Mouse (Mus musculus) forebrain, embryonic 16.5 days (tissue): ENCODE data around the gene Ggct. TPM values are rescaled to one million over a fixed set of nuclear protein-coding genes. Genes with fewer than 3 reads are reported as not detected.
"Not testable (repeated sequence)": the region's sequence is repeated elsewhere in the genome, so short reads cannot be mapped to it uniquely, and the experiment has no call there.

Source experiments
- ATAC-seq: fragments of 200-750 bp; cut with Nextera tagmentation; 2 replicates; pipeline ENCODE4 v1.8.0; 2017; ENCODE audit warnings: mild to moderate bottlenecking, moderate library complexity
- H3K27ac ChIP-seq: fragments of 300-500 bp; sonication (generic); 2 replicates; pipeline ENCODE4 v1.5.1; 2014; ENCODE audit warnings: low read length, control low read depth
- H3K27me3 ChIP-seq: fragments of 300-500 bp; sonication (generic); replicated peaks from 2 replicates; pipeline ENCODE4 v1.6.1; 2014; ENCODE audit warnings: low read length; ENCODE audit not compliant: control insufficient read depth, insufficient read depth
- H3K36me3 ChIP-seq: fragments of 300-500 bp; sonication (generic); 2 replicates; pipeline ENCODE4 v1.6.1; 2014; ENCODE audit not compliant: control insufficient read depth, insufficient read depth
- H3K4me1 ChIP-seq: fragments of 300-500 bp; sonication (generic); replicated peaks from 2 replicates; pipeline ENCODE4 v1.6.1; 2014; ENCODE audit warnings: low read length; ENCODE audit not compliant: control insufficient read depth, insufficient read depth
- H3K4me2 ChIP-seq: fragments of 300-500 bp; sonication (generic); 2 replicates; pipeline ENCODE4 v1.6.1; 2014; ENCODE audit warnings: mild to moderate bottlenecking, low read length, control low read depth
- H3K4me3 ChIP-seq: fragments of 300-500 bp; sonication (generic); replicated peaks from 2 replicates; pipeline ENCODE4 v1.5.1; 2014; ENCODE audit warnings: mild to moderate bottlenecking, low read length, control low read depth
- H3K9ac ChIP-seq: fragments of 300-500 bp; sonication (generic); replicated peaks from 2 replicates; pipeline ENCODE4 v1.6.1; 2014; ENCODE audit warnings: low read depth, low read length, control low read depth
- H3K9me3 ChIP-seq: fragments of 300-500 bp; sonication (generic); 2 replicates; pipeline ENCODE4 v1.6.1; 2016; ENCODE audit warnings: low read length; ENCODE audit not compliant: control insufficient read depth
- WGBS: fragments of 180-500 bp; shearing (Covaris S2); extraction: QIAGEN DNeasy Blood & Tissue Kit; methylation state at CpG from one replicate; pipeline ENCODE4 v1.1.7; 2014; 5-methylcytosine and 5-hydroxymethylcytosine counted together
- polyA plus RNA-seq: library from polyadenylated mRNA; unstranded; fragments of >200 nt; fragmentation: Nextera tagmentation; extraction: Ambion mirVana; gene quantifications from 2 replicates; pipeline ENCODE4 v1.2.1, GENCODE M21; 2015

The Ggct gene
- polyA plus RNA-seq, 1 experiment from 2014 or later = 18.9 TPM

GRCm38 (mm10) chr6:54964755-54965154 lies 28.0 kb downstream of the Ggct start:
- H3K4me2 ChIP-seq = no peak overlapping the region
- H3K4me3 ChIP-seq = no peak overlapping the region
- H3K27me3 ChIP-seq = no peaks in the 10 kb centered on the region
- ATAC-seq = no peak
- H3K27ac ChIP-seq = no peak overlapping the region
- WGBS = 67% methylated on average over 1 of the region's 1 CpGs
- H3K4me1 ChIP-seq = no peaks in the 10 kb centered on the region
- no peaks in the 10 kb centered on the region for H3K36me3 ChIP-seq
- H3K9me3 ChIP-seq = no peaks in the 10 kb centered on the region
- no peak overlapping the region for H3K9ac ChIP-seq

- Histone ChIP-seq H3K4me1 (no peaks in the 10 kb centered on the region), H3K36me3 (no peaks in the 10 kb centered on the region), H3K27ac (no peak overlapping the region), H3K9ac (no peak overlapping the region), H3K27me3 (no peaks in the 10 kb centered on the region), H3K4me2 (no peak overlapping the region), H3K4me3 (no peak overlapping the region), H3K9me3 (no peaks in the 10 kb centered on the region)
- no peak for ATAC-seq
- WGBS = 91% methylated on average over 2 of the region's 2 CpGs
Measured at GRCm38 (mm10) chr6:54963599-54963998, 29.2 kb downstream of the Ggct start.

DNA sequence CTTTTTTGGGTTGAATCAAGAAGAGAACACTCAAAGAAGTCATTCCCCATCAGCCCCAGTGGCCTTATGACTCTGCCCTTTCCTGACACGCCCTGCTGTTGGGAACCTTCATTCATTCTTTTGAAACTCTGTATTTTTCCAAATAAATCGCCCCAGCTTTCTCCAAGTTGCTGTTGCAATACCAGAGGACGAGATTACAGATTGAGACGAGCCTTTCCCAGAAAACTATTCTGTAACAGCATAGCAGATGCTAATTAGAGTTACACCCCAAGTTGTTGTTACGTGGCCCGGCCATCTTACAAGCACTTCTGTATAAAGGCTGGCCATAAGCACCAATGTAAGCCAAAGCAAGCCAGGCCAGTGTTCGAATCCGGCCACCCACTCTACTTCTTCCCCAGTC lies 35.1 kb downstream of the Ggct start:
- no peaks in the 10 kb centered on the region for H3K36me3 ChIP-seq
- ATAC-seq = no peak
- no peaks in the 10 kb centered on the region for H3K27me3 ChIP-seq
- H3K9ac ChIP-seq = no peak overlapping the region
- no peaks in the 10 kb centered on the region for H3K9me3 ChIP-seq
- WGBS = 83% methylated on average over 8 of the region's 8 CpGs
- no peak overlapping the region for H3K4me3 ChIP-seq
- no peak overlapping the region for H3K27ac ChIP-seq
- H3K4me2 ChIP-seq = no peak overlapping the region
- no peaks in the 10 kb centered on the region for H3K4me1 ChIP-seq

DNA sequence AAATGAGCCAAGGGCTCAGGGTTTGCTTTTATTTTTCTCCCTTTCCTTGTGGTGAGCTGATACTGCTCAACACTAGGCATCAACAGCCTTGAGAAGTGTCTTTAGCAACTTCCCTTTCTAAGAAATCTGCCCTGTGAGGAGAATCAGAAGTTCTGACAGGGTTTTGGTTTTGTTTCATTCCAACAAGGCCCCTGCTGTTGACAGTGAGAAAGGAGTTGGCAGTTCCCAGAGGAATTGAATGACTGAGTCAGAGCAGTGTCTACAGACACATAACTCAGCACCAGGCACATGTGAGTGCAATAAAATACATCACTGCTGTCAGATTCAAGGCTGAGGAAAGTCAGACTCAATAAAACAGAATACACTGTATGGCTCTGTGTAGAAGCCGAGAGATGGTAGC lies 36.3 kb downstream of the Ggct start:
- H3K4me2 ChIP-seq = no peak overlapping the region
- no peak for ATAC-seq
- H3K36me3 ChIP-seq = no peaks in the 10 kb centered on the region
- 0 out of 2 replicates have a peak, but pooled peaks cover 2% of the 10 kb centered on the region for H3K9me3 ChIP-seq
- WGBS = 79% methylated on average over 1 of the region's 1 CpGs
- H3K9ac ChIP-seq = no peak overlapping the region
- H3K4me1 ChIP-seq = no peaks in the 10 kb centered on the region
- H3K27me3 ChIP-seq = no peaks in the 10 kb centered on the region
- H3K4me3 ChIP-seq = no peak overlapping the region
- H3K27ac ChIP-seq = no peak overlapping the region

- Histone ChIP-seq H3K9ac (no peak overlapping the region), H3K4me1 (no peaks in the 10 kb centered on the region), H3K36me3 (no peaks in the 10 kb centered on the region), H3K4me2 (no peak overlapping the region), H3K9me3 (0 out of 2 replicates have a peak, but pooled peaks cover 2% of the 10 kb centered on the region), H3K27ac (no peak overlapping the region), H3K4me3 (no peak overlapping the region), H3K27me3 (no peaks in the 10 kb centered on the region)
- ATAC-seq = no peak
Measured at GRCm38 (mm10) chr6:54955949-54956348, 36.8 kb downstream of the Ggct start.

GRCm38 (mm10) chr6:54954659-54955414 lies 37.9 kb downstream of the Ggct start:
- ATAC-seq = no peak
- Histone ChIP-seq H3K9ac (no peak overlapping the region), H3K4me2 (no peak overlapping the region)

DNA sequence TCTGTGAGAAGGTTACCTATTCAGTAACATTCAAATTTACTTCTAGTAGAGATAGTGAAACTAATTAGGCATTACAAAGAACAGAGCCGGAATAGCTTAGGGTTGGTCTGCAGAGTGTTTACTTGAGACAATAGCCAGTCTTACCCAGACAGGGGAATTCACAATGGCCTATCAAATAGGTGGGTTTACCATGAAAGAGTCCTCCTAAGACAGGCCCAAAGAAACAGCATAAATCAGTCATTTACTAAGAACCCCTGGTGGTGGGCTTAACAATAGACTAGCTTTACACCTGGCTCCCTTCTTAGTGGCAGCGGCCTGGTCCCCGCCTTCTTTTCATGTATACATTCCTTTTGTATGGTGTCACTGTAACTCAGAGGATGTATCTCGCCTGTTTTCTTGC lies 39.4 kb downstream of the Ggct start:
- H3K27me3 ChIP-seq, ATAC-seq, H3K4me3 ChIP-seq, H3K4me2 ChIP-seq, H3K4me1 ChIP-seq, H3K9me3 ChIP-seq, H3K36me3 ChIP-seq, H3K27ac ChIP-seq, H3K9ac ChIP-seq: not testable (repeated sequence)
- 65% methylated on average over 4 of the region's 4 CpGs for WGBS

More at GRCm38 (mm10) chr6:54954659-54955414, 37.9 kb downstream of the Ggct start:
- Histone ChIP-seq H3K9me3 (0 out of 2 replicates have a peak, but pooled peaks cover 2% of the 10 kb centered on the region), H3K36me3 (no peaks in the 10 kb centered on the region), H3K4me1 (no peaks in the 10 kb centered on the region), H3K27ac (no peak overlapping the region), H3K4me3 (no peak overlapping the region), H3K27me3 (no peaks in the 10 kb centered on the region)
- WGBS = 80% methylated on average over 10 of the region's 10 CpGs

DNA sequence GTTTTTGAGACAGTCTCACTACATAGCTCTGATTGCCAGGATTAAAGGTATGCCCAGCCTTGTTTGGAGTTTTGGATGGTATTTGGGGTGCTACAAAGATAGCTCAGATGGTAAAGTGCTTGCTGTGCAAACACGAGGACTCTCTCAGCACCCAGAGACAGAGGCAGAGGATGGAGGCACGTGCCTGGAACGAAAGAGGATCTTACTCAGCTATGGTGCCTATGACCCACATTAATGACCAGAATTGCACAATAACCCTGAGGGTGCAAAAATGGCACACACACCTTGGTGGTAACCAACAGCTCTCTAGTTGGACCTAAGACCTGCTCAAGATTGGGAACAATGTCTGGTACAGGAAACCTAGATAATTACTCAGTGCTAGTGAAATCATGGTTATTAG lies 40.2 kb downstream of the Ggct start:
- Histone ChIP-seq H3K27ac (no peak overlapping the region), H3K36me3 (no peaks in the 10 kb centered on the region), H3K4me1 (no peaks in the 10 kb centered on the region), H3K27me3 (no peaks in the 10 kb centered on the region), H3K4me2 (no peak overlapping the region), H3K4me3 (no peak overlapping the region), H3K9ac (no peak overlapping the region), H3K9me3 (0 out of 2 replicates have a peak, but pooled peaks cover 2% of the 10 kb centered on the region)
- WGBS = 94% methylated on average over 3 of the region's 3 CpGs
- ATAC-seq = no peak

- H3K27me3 ChIP-seq = 0 out of 2 replicates have a peak, but pooled peaks cover 3% of the 10 kb centered on the region
- H3K36me3 ChIP-seq = no peaks in the 10 kb centered on the region
- no peak overlapping the region for H3K9ac ChIP-seq
- no peak overlapping the region for H3K4me2 ChIP-seq
- H3K9me3 ChIP-seq = 0 out of 2 replicates have a peak, but pooled peaks cover 2% of the 10 kb centered on the region
- no peak overlapping the region for H3K4me3 ChIP-seq
- H3K4me1 ChIP-seq = no peaks in the 10 kb centered on the region
- WGBS = 92% methylated on average over 5 of the region's 5 CpGs
- no peak overlapping the region for H3K27ac ChIP-seq
- ATAC-seq = no peak
Measured at GRCm38 (mm10) chr6:54948682-54949081, 44.1 kb downstream of the Ggct start.
